Mouse (Mus musculus) spleen, postnatal 4 days (tissue): ENCODE measurements at regions not wholly inside any gene's neighbourhood (a gene's known extent, or its start where the extent isn't known, plus 50 kb on each side); places are given as distances from the start of the nearest gene placed in this dataset.

Experiments used
- DNase-seq, 2 experiments: peaks; one replicate each; pipeline ENCODE4 v3.0.0; 2022; ENCODE audit warnings: low spot score in 2 of 2

- DNase-seq: no peak
Observed at GRCm38 (mm10) chr9:117967080-117967479, 73.2 kb upstream of the Azi2 start.

- DNase-seq: no peak
Observed at GRCm38 (mm10) chr9:117966326-117966989, 73.8 kb upstream of the Azi2 start.

GRCm38 (mm10) chr9:117962088-117963030 lies 77.9 kb upstream of the Azi2 start:
- no peak for DNase-seq

GRCm38 (mm10) chr9:117959845-117960244 lies 80.5 kb upstream of the Azi2 start:
- DNase-seq: no peak

- DNase-seq: no peak
Observed at GRCm38 (mm10) chr9:117957195-117957594, 83.1 kb upstream of the Azi2 start.

GRCm38 (mm10) chr9:117956691-117957090 lies 83.6 kb upstream of the Azi2 start:
- no peak for DNase-seq

GRCm38 (mm10) chr9:117927466-117927847 lies 112.8 kb upstream of the Azi2 start:
- no peak for DNase-seq

- DNase-seq: no peak
Observed at GRCm38 (mm10) chr9:117926700-117927465, 113.4 kb upstream of the Azi2 start.

- no peak for DNase-seq
Observed at GRCm38 (mm10) chr9:117922992-117923391, 117.3 kb upstream of the Azi2 start.

- DNase-seq: no peak
Observed at GRCm38 (mm10) chr9:117907895-117908424, 132.3 kb upstream of the Azi2 start.

- DNase-seq: no peak
Observed at GRCm38 (mm10) chr9:117905045-117905747, 135.1 kb upstream of the Azi2 start.

GRCm38 (mm10) chr9:117904621-117905020 lies 135.7 kb upstream of the Azi2 start:
- no peak for DNase-seq

GRCm38 (mm10) chr9:117903025-117903424 lies 137.3 kb upstream of the Azi2 start:
- no peak for DNase-seq

- DNase-seq: no peak
Observed at GRCm38 (mm10) chr9:117902239-117902939, 137.9 kb upstream of the Azi2 start.

GRCm38 (mm10) chr9:117900631-117901030 lies 139.7 kb upstream of the Azi2 start:
- DNase-seq: no peak

GRCm38 (mm10) chr9:117896517-117896916 lies 143.8 kb upstream of the Azi2 start:
- no peak for DNase-seq

- no peak for DNase-seq
Observed at GRCm38 (mm10) chr9:117892601-117893000, 147.7 kb upstream of the Azi2 start.

- no peak for DNase-seq
Observed at GRCm38 (mm10) chr9:117873172-117873571, 167.1 kb upstream of the Azi2 start.

GRCm38 (mm10) chr9:117872387-117873081 lies 167.8 kb upstream of the Azi2 start:
- DNase-seq: no peak

- no peak for DNase-seq
Observed at GRCm38 (mm10) chr9:117872021-117872386, 168.3 kb upstream of the Azi2 start.
